Mouse (Mus musculus): ENCODE data around the gene Gpr6. TPM values are rescaled to one million over a fixed set of nuclear protein-coding genes. Genes with fewer than 3 reads are reported as not detected.

The Gpr6 gene
- polyA plus RNA-seq (2016; fragmentation: Nextera tagmentation; extraction: Ambion mirVana) = not detected in 2 replicates

GRCm38 (mm10) chr10:41072116-41072515 lies at the start of gene Gpr6:
Gene Gpr6, minus strand, starts transcription at chr10:41072285.
- Histone ChIP-seq H3K27me3 (replicated peaks) (peaks cover 46% of the 10 kb centered on the region), H3K27ac (no peak within 1 kb of the TSS), H3K9ac (peak within 1 kb of the TSS; percentile 44), H3K4me1 (peaks cover 20% of the 10 kb centered on the region), H3K4me2 (replicated peaks) (peak within 1 kb of the TSS; percentile 81), H3K36me3 (no peaks in the 10 kb centered on the region), H3K4me3 (peak within 1 kb of the TSS; percentile 45), H3K9me3 (no peaks in the 10 kb centered on the region)
- peak; percentile 57; the same call in 1 of the 2 replicates for ATAC-seq (ENCODE audit: low FRiP score, low read depth)
- WGBS = 2% methylated on average over 23 of the region's 23 CpGs

- no peaks in the 10 kb centered on the region for H3K27me3 ChIP-seq (replicated peaks)
- no peak overlapping the region for H3K27ac ChIP-seq
- no peaks in the 10 kb centered on the region for H3K4me1 ChIP-seq
- 73% methylated on average over 2 of the region's 2 CpGs for WGBS
- H3K4me2 ChIP-seq (replicated peaks) = no peak overlapping the region
- no peak for ATAC-seq (ENCODE audit: low FRiP score, low read depth)
- H3K9ac ChIP-seq = no peak overlapping the region
- no peak overlapping the region for H3K4me3 ChIP-seq
- H3K9me3 ChIP-seq = no peaks in the 10 kb centered on the region
- no peaks in the 10 kb centered on the region for H3K36me3 ChIP-seq
Measured at GRCm38 (mm10) chr10:41100060-41100459, 28.0 kb upstream of the Gpr6 start.

GRCm38 (mm10) chr10:41098137-41098536 lies 26.1 kb upstream of the Gpr6 start:
- WGBS = 84% methylated on average over 6 of the region's 6 CpGs

GRCm38 (mm10) chr10:41088852-41089251 lies 16.8 kb upstream of the Gpr6 start:
- no peaks in the 10 kb centered on the region for H3K36me3 ChIP-seq
- no peaks in the 10 kb centered on the region for H3K4me1 ChIP-seq
- WGBS = 73% methylated on average over 7 of the region's 7 CpGs
- H3K4me2 ChIP-seq (replicated peaks) = no peak overlapping the region
- no peak for ATAC-seq (ENCODE audit: low FRiP score, low read depth)
- H3K27me3 ChIP-seq (replicated peaks) = no peaks in the 10 kb centered on the region
- H3K9me3 ChIP-seq = no peaks in the 10 kb centered on the region
- no peak overlapping the region for H3K27ac ChIP-seq
- no peak overlapping the region for H3K4me3 ChIP-seq
- H3K9ac ChIP-seq = no peak overlapping the region

More at GRCm38 (mm10) chr10:41098137-41098536, 26.1 kb upstream of the Gpr6 start:
- no peaks in the 10 kb centered on the region for H3K9me3 ChIP-seq
- H3K36me3 ChIP-seq = no peaks in the 10 kb centered on the region
- no peaks in the 10 kb centered on the region for H3K27me3 ChIP-seq (replicated peaks)
- no peak overlapping the region for H3K4me3 ChIP-seq
- no peak overlapping the region for H3K4me2 ChIP-seq (replicated peaks)
- no peak overlapping the region for H3K27ac ChIP-seq
- H3K4me1 ChIP-seq = no peaks in the 10 kb centered on the region
- H3K9ac ChIP-seq = no peak overlapping the region
- no peak for ATAC-seq (ENCODE audit: low FRiP score, low read depth)

- H3K4me2 ChIP-seq (replicated peaks) = peak overlapping the region; percentile 81
- peaks cover 20% of the 10 kb centered on the region for H3K4me1 ChIP-seq
- H3K27ac ChIP-seq = no peak overlapping the region
- H3K9ac ChIP-seq = peak overlapping the region; percentile 21; the same call in 1 of the 2 replicates
- peak overlapping the region; percentile 45 for H3K4me3 ChIP-seq
- peaks cover 46% of the 10 kb centered on the region for H3K27me3 ChIP-seq (replicated peaks)
- no peaks in the 10 kb centered on the region for H3K9me3 ChIP-seq
- peak; percentile 19; the same call in 1 of the 2 replicates for ATAC-seq (ENCODE audit: low FRiP score, low read depth)
- no peaks in the 10 kb centered on the region for H3K36me3 ChIP-seq
- 4% methylated on average over 11 of the region's 11 CpGs for WGBS
Measured at GRCm38 (mm10) chr10:41071696-41072095, 389 bp downstream of the Gpr6 start.

- Histone ChIP-seq H3K36me3 (no peaks in the 10 kb centered on the region), H3K27ac (no peak overlapping the region), H3K9ac (peak overlapping the region; percentile 44), H3K4me1 (peaks cover 20% of the 10 kb centered on the region), H3K27me3 (replicated peaks) (peaks cover 46% of the 10 kb centered on the region), H3K4me2 (replicated peaks) (peak overlapping the region; percentile 81), H3K9me3 (no peaks in the 10 kb centered on the region), H3K4me3 (peak overlapping the region; percentile 45)
- peak; percentile 72 for ATAC-seq (ENCODE audit: low FRiP score, low read depth)
- WGBS = 3% methylated on average over 68 of the region's 68 CpGs
Measured at GRCm38 (mm10) chr10:41070693-41071651, 1.1 kb downstream of the Gpr6 start.

GRCm38 (mm10) chr10:41060250-41060831 lies 11.7 kb downstream of the Gpr6 start:
- Histone ChIP-seq H3K9ac (no peak overlapping the region), H3K9me3 (no peaks in the 10 kb centered on the region), H3K4me2 (replicated peaks) (no peak overlapping the region), H3K27me3 (replicated peaks) (no peaks in the 10 kb centered on the region), H3K27ac (no peak overlapping the region), H3K4me1 (no peaks in the 10 kb centered on the region), H3K36me3 (no peaks in the 10 kb centered on the region), H3K4me3 (no peak overlapping the region)
- 81% methylated on average over 4 of the region's 4 CpGs for WGBS
- ATAC-seq (ENCODE audit: low FRiP score, low read depth) = no peak

GRCm38 (mm10) chr10:41055581-41055980 lies 16.5 kb downstream of the Gpr6 start:
- WGBS = 75% methylated on average over 9 of the region's 9 CpGs
- no peaks in the 10 kb centered on the region for H3K4me1 ChIP-seq
- no peak for ATAC-seq (ENCODE audit: low FRiP score, low read depth)
- no peaks in the 10 kb centered on the region for H3K9me3 ChIP-seq
- no peak overlapping the region for H3K27ac ChIP-seq
- no peak overlapping the region for H3K9ac ChIP-seq
- H3K4me3 ChIP-seq = no peak overlapping the region
- no peak overlapping the region for H3K4me2 ChIP-seq (replicated peaks)
- no peaks in the 10 kb centered on the region for H3K27me3 ChIP-seq (replicated peaks)
- no peaks in the 10 kb centered on the region for H3K36me3 ChIP-seq

GRCm38 (mm10) chr10:41054005-41054404 lies 18.1 kb downstream of the Gpr6 start:
- no peak overlapping the region for H3K9ac ChIP-seq
- H3K4me2 ChIP-seq (replicated peaks) = no peak overlapping the region
- no peaks in the 10 kb centered on the region for H3K27me3 ChIP-seq (replicated peaks)
- no peaks in the 10 kb centered on the region for H3K9me3 ChIP-seq
- H3K4me1 ChIP-seq = no peaks in the 10 kb centered on the region
- H3K36me3 ChIP-seq = no peaks in the 10 kb centered on the region
- H3K27ac ChIP-seq = no peak overlapping the region
- ATAC-seq (ENCODE audit: low FRiP score, low read depth) = no peak
- H3K4me3 ChIP-seq = no peak overlapping the region
- WGBS = 83% methylated on average over 5 of the region's 5 CpGs

GRCm38 (mm10) chr10:41042272-41042671 lies 29.8 kb downstream of the Gpr6 start:
- no peak overlapping the region for H3K9ac ChIP-seq
- no peaks in the 10 kb centered on the region; the same call in 1 of the 2 replicates for H3K4me1 ChIP-seq
- H3K36me3 ChIP-seq = no peaks in the 10 kb centered on the region
- no peak overlapping the region for H3K27ac ChIP-seq
- ATAC-seq (ENCODE audit: low FRiP score, low read depth) = no peak
- no peaks in the 10 kb centered on the region for H3K27me3 ChIP-seq (replicated peaks)
- H3K9me3 ChIP-seq = no peaks in the 10 kb centered on the region
- no peak overlapping the region for H3K4me2 ChIP-seq (replicated peaks)
- no peak overlapping the region for H3K4me3 ChIP-seq
- 21% methylated on average over 11 of the region's 11 CpGs for WGBS

GRCm38 (mm10) chr10:41041478-41041877 lies 30.6 kb downstream of the Gpr6 start:
- no peaks in the 10 kb centered on the region for H3K27me3 ChIP-seq (replicated peaks)
- H3K9ac ChIP-seq = no peak overlapping the region
- H3K4me1 ChIP-seq = no peaks in the 10 kb centered on the region; the same call in 1 of the 2 replicates
- no peaks in the 10 kb centered on the region for H3K9me3 ChIP-seq
- H3K27ac ChIP-seq = no peak overlapping the region
- H3K36me3 ChIP-seq = no peaks in the 10 kb centered on the region
- H3K4me2 ChIP-seq (replicated peaks) = no peak overlapping the region
- ATAC-seq (ENCODE audit: low FRiP score, low read depth) = no peak
- 71% methylated on average over 9 of the region's 9 CpGs for WGBS
- no peak overlapping the region for H3K4me3 ChIP-seq

- H3K9me3 ChIP-seq = no peaks in the 10 kb centered on the region
- no peak overlapping the region for H3K4me3 ChIP-seq
- ATAC-seq (ENCODE audit: low FRiP score, low read depth) = 0 out of 2 replicates have a peak, but pooled peaks have one; percentile 48
- no peak overlapping the region for H3K9ac ChIP-seq
- no peaks in the 10 kb centered on the region for H3K36me3 ChIP-seq
- no peak overlapping the region for H3K4me2 ChIP-seq (replicated peaks)
- H3K27me3 ChIP-seq (replicated peaks) = no peaks in the 10 kb centered on the region
- no peak overlapping the region for H3K27ac ChIP-seq
- H3K4me1 ChIP-seq = no peaks in the 10 kb centered on the region; the same call in 1 of the 2 replicates
Measured at GRCm38 (mm10) chr10:41040530-41041085, 31.5 kb downstream of the Gpr6 start.
